Mouse (Mus musculus): ENCODE results near the gene Sorcs1. TPM values are rescaled to one million over a fixed set of nuclear protein-coding genes. Genes with fewer than 3 reads are reported as not detected.

Gene Sorcs1
- polyA plus RNA-seq, 1 experiment from 2014 or later, result 3.4 TPM

GRCm38 (mm10) chr19:50440246-50440910 is 238.1 kb downstream of the Sorcs1 start:
- WGBS, result 7% methylated on average over 10 of the region's 11 CpGs
- H3K27me3 ChIP-seq (ENCODE audit: control insufficient read depth, insufficient read depth, low read length), result no peaks in the 10 kb centered on the region
- H3K4me2 ChIP-seq (replicated peaks; ENCODE audit: low read depth, low read length), result peak overlapping the region; percentile 16; the same call in 1 of the 2 replicates
- no peaks in the 10 kb centered on the region for H3K36me3 ChIP-seq (ENCODE audit: control insufficient read depth, insufficient read depth, low read length)
- H3K4me1 ChIP-seq (ENCODE audit: control insufficient read depth, insufficient read depth, low read length), result no peaks in the 10 kb centered on the region
- ATAC-seq (ENCODE audit: insufficient number of reproducible peaks, insufficient read depth, low FRiP score, low read depth), result no peak
- no peak overlapping the region for H3K27ac ChIP-seq (ENCODE audit: low read length)
- no peak overlapping the region for H3K4me3 ChIP-seq (ENCODE audit: low read depth, low read length)
- H3K9ac ChIP-seq (replicated peaks; ENCODE audit: low read depth, low read length), result no peak overlapping the region
- no peaks in the 10 kb centered on the region for H3K9me3 ChIP-seq (ENCODE audit: control insufficient read depth, low read depth, low read length)

DNA sequence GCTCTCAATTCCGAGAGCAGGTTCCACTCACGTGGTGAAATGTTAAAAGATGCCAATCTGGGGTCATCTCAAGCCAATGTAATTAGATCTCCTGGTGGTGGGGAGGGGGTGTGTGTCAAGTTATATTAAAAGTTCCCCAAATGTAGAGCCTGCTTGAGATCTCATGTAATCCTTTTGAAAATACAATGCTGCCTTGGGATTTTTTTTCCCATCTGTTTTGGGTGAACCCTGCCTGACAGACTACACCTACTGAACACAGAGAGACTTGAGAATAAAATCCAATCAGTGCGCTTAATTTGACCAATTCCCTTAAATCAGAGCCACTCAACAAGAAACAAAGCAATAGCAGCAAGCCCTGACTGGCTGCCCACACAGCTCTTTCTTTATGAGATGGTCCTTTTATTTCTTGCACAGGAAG is 239.0 kb downstream of the Sorcs1 start:
- Histone ChIP-seq H3K9ac (replicated peaks; ENCODE audit: low read depth, low read length) (no peak overlapping the region), H3K9me3 (ENCODE audit: control insufficient read depth, low read depth, low read length) (no peaks in the 10 kb centered on the region), H3K36me3 (ENCODE audit: control insufficient read depth, insufficient read depth, low read length) (no peaks in the 10 kb centered on the region), H3K27ac (ENCODE audit: low read length) (no peak overlapping the region), H3K4me3 (ENCODE audit: low read depth, low read length) (no peak overlapping the region), H3K27me3 (ENCODE audit: control insufficient read depth, insufficient read depth, low read length) (no peaks in the 10 kb centered on the region), H3K4me2 (replicated peaks; ENCODE audit: low read depth, low read length) (no peak overlapping the region), H3K4me1 (ENCODE audit: control insufficient read depth, insufficient read depth, low read length) (no peaks in the 10 kb centered on the region)
- WGBS, result 43% methylated on average over 3 of the region's 3 CpGs
- ATAC-seq (ENCODE audit: insufficient number of reproducible peaks, insufficient read depth, low FRiP score, low read depth), result no peak

DNA sequence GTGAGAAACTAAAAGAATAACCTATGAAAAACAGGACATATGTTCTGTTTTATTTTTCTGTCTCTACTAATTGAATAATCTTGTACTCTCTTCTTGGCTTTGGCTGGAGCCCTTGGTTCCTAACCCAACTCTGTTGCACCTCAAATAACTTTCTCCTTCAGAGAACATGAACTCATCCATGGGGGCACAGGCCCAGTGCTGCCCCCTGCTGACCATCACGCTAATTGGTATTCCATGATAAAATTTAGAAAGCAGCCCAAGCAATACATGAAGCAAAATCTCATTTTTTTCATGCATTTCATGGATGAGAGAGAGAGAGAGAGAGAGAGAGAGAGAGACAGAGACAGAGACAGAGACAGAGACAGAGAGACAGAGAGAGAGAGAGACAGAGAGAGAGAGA is 255.5 kb downstream of the Sorcs1 start:
- ATAC-seq (ENCODE audit: insufficient number of reproducible peaks, insufficient read depth, low FRiP score, low read depth), result no peak
- no peak overlapping the region for H3K27ac ChIP-seq (ENCODE audit: low read length)
- no peak overlapping the region for H3K4me3 ChIP-seq (ENCODE audit: low read depth, low read length)
- no peaks in the 10 kb centered on the region for H3K36me3 ChIP-seq (ENCODE audit: control insufficient read depth, insufficient read depth, low read length)
- H3K27me3 ChIP-seq (ENCODE audit: control insufficient read depth, insufficient read depth, low read length), result no peaks in the 10 kb centered on the region
- WGBS, result 73% methylated on average over 1 of the region's 1 CpGs
- no peaks in the 10 kb centered on the region for H3K4me1 ChIP-seq (ENCODE audit: control insufficient read depth, insufficient read depth, low read length)
- H3K9ac ChIP-seq (replicated peaks; ENCODE audit: low read depth, low read length), result no peak overlapping the region
- no peak overlapping the region for H3K4me2 ChIP-seq (replicated peaks; ENCODE audit: low read depth, low read length)
- no peaks in the 10 kb centered on the region for H3K9me3 ChIP-seq (ENCODE audit: control insufficient read depth, low read depth, low read length)

GRCm38 (mm10) chr19:50418962-50419720 is 259.3 kb downstream of the Sorcs1 start:
- no peaks in the 10 kb centered on the region for H3K27me3 ChIP-seq (ENCODE audit: control insufficient read depth, insufficient read depth, low read length)
- no peak overlapping the region for H3K4me2 ChIP-seq (replicated peaks; ENCODE audit: low read depth, low read length)
- no peak overlapping the region for H3K9ac ChIP-seq (replicated peaks; ENCODE audit: low read depth, low read length)
- H3K4me1 ChIP-seq (ENCODE audit: control insufficient read depth, insufficient read depth, low read length), result no peaks in the 10 kb centered on the region
- no peaks in the 10 kb centered on the region for H3K36me3 ChIP-seq (ENCODE audit: control insufficient read depth, insufficient read depth, low read length)
- no peak overlapping the region for H3K4me3 ChIP-seq (ENCODE audit: low read depth, low read length)
- H3K27ac ChIP-seq (ENCODE audit: low read length), result no peak overlapping the region
- 44% methylated on average over 14 of the region's 14 CpGs for WGBS
- no peaks in the 10 kb centered on the region for H3K9me3 ChIP-seq (ENCODE audit: control insufficient read depth, low read depth, low read length)
- ATAC-seq (ENCODE audit: insufficient number of reproducible peaks, insufficient read depth, low FRiP score, low read depth), result no peak

DNA sequence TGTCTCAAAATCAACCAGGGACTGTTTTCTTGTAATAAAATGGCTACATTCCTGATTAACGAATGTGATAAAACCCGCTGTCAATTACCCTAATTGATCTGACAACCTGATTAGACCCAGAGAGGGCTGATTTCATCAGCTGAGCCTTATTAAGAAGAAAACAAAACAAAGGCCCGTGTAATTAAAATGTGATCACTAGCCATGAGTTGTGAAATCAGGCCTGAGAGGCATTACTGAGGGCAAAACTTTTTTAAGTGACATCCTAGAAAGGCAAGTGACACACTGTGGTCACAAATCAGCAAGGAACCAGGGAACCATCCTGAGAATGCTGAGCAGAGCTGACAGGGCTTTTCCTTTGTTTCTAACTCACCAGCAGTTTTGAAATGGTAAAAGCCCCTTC is 267.9 kb downstream of the Sorcs1 start:
- no peaks in the 10 kb centered on the region for H3K27me3 ChIP-seq (ENCODE audit: control insufficient read depth, insufficient read depth, low read length)
- H3K36me3 ChIP-seq (ENCODE audit: control insufficient read depth, insufficient read depth, low read length), result no peaks in the 10 kb centered on the region

DNA sequence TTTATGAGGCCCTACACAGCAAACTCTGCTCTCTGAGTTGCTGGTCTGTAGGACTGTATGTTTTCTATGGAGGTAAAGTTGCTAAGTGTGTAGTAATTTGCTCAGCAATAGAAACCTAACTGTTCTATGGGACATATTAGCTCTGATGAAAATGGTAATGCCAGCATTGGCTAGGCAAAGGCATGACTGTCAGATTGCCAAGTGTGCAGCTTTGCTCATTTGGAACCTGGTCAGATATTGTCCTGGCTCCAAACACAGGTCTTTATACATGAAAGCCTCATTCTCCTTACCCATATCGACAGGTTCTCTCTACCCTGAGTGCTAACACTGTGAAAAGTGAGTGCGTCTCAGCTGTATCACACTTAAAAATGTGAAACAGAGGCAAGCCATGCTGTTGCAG is 280.1 kb downstream of the Sorcs1 start:
- Histone ChIP-seq H3K9me3 (ENCODE audit: control insufficient read depth, low read depth, low read length) (no peaks in the 10 kb centered on the region), H3K9ac (replicated peaks; ENCODE audit: low read depth, low read length) (no peak overlapping the region), H3K27me3 (ENCODE audit: control insufficient read depth, insufficient read depth, low read length) (no peaks in the 10 kb centered on the region), H3K4me3 (ENCODE audit: low read depth, low read length) (no peak overlapping the region), H3K27ac (ENCODE audit: low read length) (no peak overlapping the region), H3K4me1 (ENCODE audit: control insufficient read depth, insufficient read depth, low read length) (no peaks in the 10 kb centered on the region), H3K4me2 (replicated peaks; ENCODE audit: low read depth, low read length) (no peak overlapping the region), H3K36me3 (ENCODE audit: control insufficient read depth, insufficient read depth, low read length) (no peaks in the 10 kb centered on the region)
- WGBS, result 94% methylated on average over 2 of the region's 2 CpGs
- no peak for ATAC-seq (ENCODE audit: insufficient number of reproducible peaks, insufficient read depth, low FRiP score, low read depth)

More for the DNA sequence above, 267.9 kb downstream of the Sorcs1 start:
- Histone ChIP-seq H3K4me3 (ENCODE audit: low read depth, low read length) (no peak overlapping the region), H3K4me2 (replicated peaks; ENCODE audit: low read depth, low read length) (no peak overlapping the region), H3K4me1 (ENCODE audit: control insufficient read depth, insufficient read depth, low read length) (no peaks in the 10 kb centered on the region), H3K9me3 (ENCODE audit: control insufficient read depth, low read depth, low read length) (no peaks in the 10 kb centered on the region), H3K27ac (ENCODE audit: low read length) (no peak overlapping the region), H3K9ac (replicated peaks; ENCODE audit: low read depth, low read length) (no peak overlapping the region)
- ATAC-seq (ENCODE audit: insufficient number of reproducible peaks, insufficient read depth, low FRiP score, low read depth), result no peak
- 87% methylated on average over 3 of the region's 3 CpGs for WGBS

DNA sequence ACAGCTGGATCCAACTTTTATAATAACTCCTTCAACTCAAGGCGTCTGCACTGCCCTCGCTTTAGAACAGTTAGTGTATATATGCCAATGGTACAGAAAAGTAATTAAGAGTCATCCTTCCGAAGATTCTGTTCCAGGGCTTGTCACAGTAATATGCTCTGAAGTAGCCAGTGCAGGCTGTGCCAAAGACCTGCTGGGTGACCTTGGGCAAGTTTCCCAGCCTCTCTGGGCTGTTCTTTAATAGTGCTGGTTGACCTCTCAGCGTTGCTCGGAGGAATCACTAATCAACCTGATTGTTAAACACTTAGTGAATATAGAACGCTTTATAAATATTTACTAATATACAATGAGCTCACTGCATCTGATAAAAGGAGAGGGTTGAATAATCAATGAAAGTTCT is 282.7 kb downstream of the Sorcs1 start:
- 58% methylated on average over 6 of the region's 6 CpGs for WGBS
- H3K9me3 ChIP-seq (ENCODE audit: control insufficient read depth, low read depth, low read length), result no peaks in the 10 kb centered on the region
- ATAC-seq (ENCODE audit: insufficient number of reproducible peaks, insufficient read depth, low FRiP score, low read depth), result no peak
- H3K9ac ChIP-seq (replicated peaks; ENCODE audit: low read depth, low read length), result no peak overlapping the region
- H3K4me2 ChIP-seq (replicated peaks; ENCODE audit: low read depth, low read length), result no peak overlapping the region
- H3K4me1 ChIP-seq (ENCODE audit: control insufficient read depth, insufficient read depth, low read length), result no peaks in the 10 kb centered on the region
- H3K36me3 ChIP-seq (ENCODE audit: control insufficient read depth, insufficient read depth, low read length), result no peaks in the 10 kb centered on the region
- no peak overlapping the region for H3K27ac ChIP-seq (ENCODE audit: low read length)
- no peaks in the 10 kb centered on the region for H3K27me3 ChIP-seq (ENCODE audit: control insufficient read depth, insufficient read depth, low read length)
- H3K4me3 ChIP-seq (ENCODE audit: low read depth, low read length), result no peak overlapping the region

- H3K27me3 ChIP-seq (ENCODE audit: control insufficient read depth, insufficient read depth, low read length), result no peaks in the 10 kb centered on the region
- H3K4me2 ChIP-seq (replicated peaks; ENCODE audit: low read depth, low read length), result no peak overlapping the region
- no peak overlapping the region for H3K4me3 ChIP-seq (ENCODE audit: low read depth, low read length)
- WGBS, result 84% methylated on average over 5 of the region's 5 CpGs
- no peak overlapping the region for H3K27ac ChIP-seq (ENCODE audit: low read length)
- no peaks in the 10 kb centered on the region for H3K4me1 ChIP-seq (ENCODE audit: control insufficient read depth, insufficient read depth, low read length)
- ATAC-seq (ENCODE audit: insufficient number of reproducible peaks, insufficient read depth, low FRiP score, low read depth), result no peak
- no peaks in the 10 kb centered on the region for H3K36me3 ChIP-seq (ENCODE audit: control insufficient read depth, insufficient read depth, low read length)
- H3K9ac ChIP-seq (replicated peaks; ENCODE audit: low read depth, low read length), result no peak overlapping the region
- H3K9me3 ChIP-seq (ENCODE audit: control insufficient read depth, low read depth, low read length), result no peaks in the 10 kb centered on the region
These were observed 284.3 kb downstream of the Sorcs1 start for GRCm38 (mm10) chr19:50394101-50394500.

Measured in stomach, embryonic 14.5 days (tissue).